Mouse (Mus musculus): ENCODE measurements around the gene Rnf43.

Gene Rnf43

GRCm38 (mm10) chr11:87709513-87710261 is 47.2 kb downstream of the Rnf43 start:
- peak; percentile 6 for DNase-seq (ENCODE audit: low read depth, low spot score)

GRCm38 (mm10) chr11:87710262-87710615 is 47.7 kb downstream of the Rnf43 start:
- no peak for DNase-seq (ENCODE audit: low read depth, low spot score)

GRCm38 (mm10) chr11:87712188-87712587 is 49.7 kb downstream of the Rnf43 start:
- no peak for DNase-seq (ENCODE audit: low read depth, low spot score)

DNA sequence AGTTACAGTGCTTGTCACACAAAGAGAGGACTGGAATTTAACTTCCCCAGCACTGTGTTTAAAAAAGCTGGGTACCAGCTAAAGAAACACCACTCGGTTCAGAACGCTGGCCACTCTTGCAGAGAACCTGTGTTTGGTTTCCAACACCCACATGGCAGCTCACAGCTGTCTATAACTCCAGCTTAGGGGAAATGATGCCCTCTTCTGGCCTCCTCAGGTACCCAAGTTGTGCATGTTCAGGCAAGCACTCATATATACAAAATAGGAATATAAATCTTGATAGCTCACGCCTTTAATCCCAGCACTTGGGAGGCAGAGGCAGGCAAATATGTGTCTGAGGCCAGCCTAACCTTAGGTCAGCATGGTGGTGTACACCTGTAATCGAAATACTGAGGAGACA is 53.5 kb downstream of the Rnf43 start:
- DNase-seq (ENCODE audit: low read depth, low spot score) = no peak

DNA sequence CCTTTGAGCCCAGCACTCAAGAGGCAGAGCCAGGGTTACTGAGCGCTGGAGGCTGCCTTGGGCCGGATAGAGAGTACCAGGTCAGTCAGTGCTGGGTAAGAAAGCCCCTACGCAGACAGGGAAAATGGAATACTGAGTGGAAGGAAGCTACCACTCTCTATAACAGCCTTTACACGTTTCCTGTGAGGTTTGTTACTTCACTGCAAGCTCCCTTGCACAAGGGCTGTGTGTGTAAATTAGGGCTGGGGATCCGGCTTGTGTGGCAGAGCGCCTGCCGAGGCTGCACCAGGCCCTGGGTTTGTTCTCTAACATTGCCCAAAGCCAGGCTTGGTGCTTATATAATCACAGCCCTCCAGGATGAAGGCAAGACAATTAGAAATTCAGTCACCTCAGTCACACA is 57.0 kb downstream of the Rnf43 start:
- no peak for DNase-seq (ENCODE audit: low read depth, low spot score)

DNA sequence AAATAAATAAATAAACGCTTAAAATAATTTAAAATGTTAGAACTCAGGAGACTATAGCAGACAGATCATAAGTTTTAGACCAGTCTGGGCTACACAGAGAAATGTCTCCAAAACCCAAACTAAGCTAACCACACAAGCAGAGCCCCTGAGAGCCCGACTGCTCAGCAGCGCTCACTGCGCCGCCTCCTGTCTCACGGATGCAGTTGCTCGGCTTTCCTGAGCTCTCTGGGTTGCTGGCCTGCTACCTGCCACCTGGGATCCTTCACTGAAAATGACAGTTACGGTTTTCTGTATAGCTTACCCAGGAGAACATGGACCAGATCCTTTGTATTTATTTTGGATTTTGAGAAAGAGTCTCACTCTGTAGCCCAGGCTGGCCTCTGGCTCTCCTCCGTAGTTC is 57.8 kb downstream of the Rnf43 start:
- DNase-seq (ENCODE audit: low read depth, low spot score) = no peak

- no peak for DNase-seq (ENCODE audit: low read depth, low spot score)
These were observed 58.3 kb downstream of the Rnf43 start for GRCm38 (mm10) chr11:87720839-87721238.

GRCm38 (mm10) chr11:87722168-87722567 is 59.6 kb downstream of the Rnf43 start:
- no peak for DNase-seq (ENCODE audit: low read depth, low spot score)

- DNase-seq (ENCODE audit: low read depth, low spot score) = no peak
These were observed 60.4 kb downstream of the Rnf43 start for GRCm38 (mm10) chr11:87722891-87723290.

- no peak for DNase-seq (ENCODE audit: low read depth, low spot score)
These were observed 63.0 kb downstream of the Rnf43 start for GRCm38 (mm10) chr11:87725515-87725914.

GRCm38 (mm10) chr11:87725964-87726562 is 63.5 kb downstream of the Rnf43 start:
- no peak for DNase-seq (ENCODE audit: low read depth, low spot score)

DNA sequence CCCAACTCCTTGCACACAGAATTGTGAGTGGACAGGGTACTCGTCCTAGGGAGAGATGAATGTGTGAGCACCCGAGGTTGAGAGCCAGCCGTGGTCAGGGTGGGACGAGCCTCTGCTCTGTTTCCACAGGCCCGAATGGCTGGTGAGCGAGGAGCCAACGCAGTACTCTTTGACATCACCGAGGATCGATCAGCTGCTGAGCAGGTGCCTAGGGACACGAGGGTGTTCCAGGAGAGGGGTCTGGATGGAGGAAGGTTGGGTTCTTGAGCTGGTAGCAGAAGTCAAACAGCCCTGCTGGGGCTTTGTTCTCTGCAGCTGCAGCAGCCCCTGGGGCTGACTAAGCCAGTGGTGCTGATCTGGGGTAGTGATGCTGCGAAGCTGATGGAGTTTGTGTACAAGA is 64.5 kb downstream of the Rnf43 start:
- DNase-seq (ENCODE audit: low read depth, low spot score) = no peak

- DNase-seq (ENCODE audit: low read depth, low spot score) = no peak
These were observed 64.9 kb downstream of the Rnf43 start for GRCm38 (mm10) chr11:87727471-87727870.

- DNase-seq (ENCODE audit: low read depth, low spot score) = no peak
These were observed 66.5 kb downstream of the Rnf43 start for GRCm38 (mm10) chr11:87728850-87729592.

GRCm38 (mm10) chr11:87729593-87730185 is 67.2 kb downstream of the Rnf43 start:
- no peak for DNase-seq (ENCODE audit: low read depth, low spot score)

DNA sequence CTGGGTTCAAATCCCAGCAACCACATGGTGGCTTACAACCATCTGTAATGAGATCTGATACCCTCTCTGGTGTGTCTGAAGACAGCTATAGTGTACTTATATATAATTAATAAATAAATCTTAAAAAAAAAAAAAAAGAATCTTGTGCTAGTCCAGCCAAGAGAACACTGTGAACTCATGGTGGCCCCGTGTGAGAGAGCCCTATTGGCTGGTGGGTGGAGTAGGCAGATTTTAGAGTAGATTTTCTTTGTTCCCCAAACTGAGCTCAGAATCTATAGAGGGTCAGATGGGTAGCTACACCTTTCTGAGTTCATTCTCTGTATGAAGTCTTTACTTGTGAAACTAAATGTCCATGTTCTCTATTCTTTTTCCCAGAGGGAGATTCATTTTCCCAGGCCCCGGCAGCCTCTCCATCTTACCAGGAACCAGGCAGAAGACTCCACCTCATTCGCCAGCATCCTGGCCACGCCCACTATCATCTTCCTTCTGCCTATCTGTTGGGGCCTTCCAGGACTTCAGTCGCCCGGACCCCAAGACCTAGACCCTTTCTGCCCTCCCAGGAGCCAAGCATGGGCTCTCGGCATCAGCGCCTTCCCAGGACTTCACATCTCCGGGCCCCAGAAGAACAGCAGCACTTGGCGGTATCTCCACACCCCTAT is 68.3 kb downstream of the Rnf43 start:
- DNase-seq (ENCODE audit: low read depth, low spot score) = no peak

DNA sequence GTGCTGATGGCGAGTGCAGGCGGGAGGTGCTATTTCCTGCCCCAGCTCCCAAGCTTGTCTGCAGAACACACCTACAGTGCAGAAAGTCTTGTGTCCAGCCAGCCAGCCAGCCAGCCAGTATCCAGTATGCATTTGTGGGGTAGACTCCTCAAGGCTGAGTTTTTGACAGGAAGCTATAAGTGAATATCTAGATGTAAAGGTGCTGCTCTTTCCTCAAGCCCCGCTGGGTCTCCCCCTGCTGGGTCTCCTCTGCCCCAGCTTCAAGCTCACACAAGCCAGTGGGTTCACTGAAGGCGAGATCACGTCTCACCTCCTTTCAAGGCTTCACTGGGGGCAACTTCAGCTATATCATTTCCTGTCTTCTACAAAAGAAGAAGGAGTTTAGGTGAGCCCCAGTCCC is 71.8 kb downstream of the Rnf43 start:
- no peak for DNase-seq (ENCODE audit: low read depth, low spot score)

DNA sequence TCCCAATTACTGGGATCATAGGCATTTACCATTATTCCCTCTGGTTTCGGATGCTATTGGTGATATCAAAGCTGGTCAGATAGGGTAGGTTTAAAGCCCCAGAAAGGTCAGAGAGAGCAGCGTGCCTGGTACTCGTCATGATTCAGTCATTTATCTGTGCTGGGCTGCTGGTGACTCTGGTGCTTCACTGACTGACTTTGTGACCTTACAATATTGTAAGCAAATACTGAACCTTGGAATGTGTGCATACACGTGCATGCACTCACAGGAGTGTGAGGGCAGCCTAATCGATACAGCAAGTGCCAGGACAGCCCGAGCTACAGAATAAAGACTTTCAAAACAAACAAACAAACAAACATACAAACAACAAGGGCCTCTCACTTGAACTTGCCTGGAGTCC is 73.2 kb downstream of the Rnf43 start:
- no peak for DNase-seq (ENCODE audit: low read depth, low spot score)

- DNase-seq (ENCODE audit: low read depth, low spot score) = peak; percentile 21
These were observed 74.2 kb downstream of the Rnf43 start for GRCm38 (mm10) chr11:87736647-87737134.

- DNase-seq (ENCODE audit: low read depth, low spot score) = peak; percentile 95
These were observed 74.7 kb downstream of the Rnf43 start, which contains the start of gene Supt4a for GRCm38 (mm10) chr11:87737175-87737740. TSS of gene Supt4a (plus strand) at chr11:87737552.

DNA sequence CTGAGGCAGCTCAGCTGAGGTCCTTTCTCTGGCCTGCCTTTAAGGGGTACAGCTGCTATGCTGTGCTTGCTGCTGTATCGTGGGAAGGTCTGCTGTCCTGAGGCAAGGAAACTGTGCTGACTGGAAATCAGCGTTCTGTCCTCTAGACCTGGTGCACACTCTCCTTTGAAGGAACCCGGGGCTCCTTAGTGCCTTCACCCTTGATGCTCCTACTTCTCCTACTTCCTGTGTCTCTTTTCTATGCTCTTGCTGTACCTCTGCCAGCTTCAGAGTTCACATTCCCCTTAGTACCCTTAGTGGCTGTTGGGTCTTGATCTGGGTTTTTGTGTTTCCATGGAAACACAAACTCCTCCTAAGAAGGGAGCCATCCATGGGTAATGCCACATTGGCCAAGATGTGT is 81.2 kb downstream of the Rnf43 start:
- no peak for DNase-seq (ENCODE audit: low read depth, low spot score)

All from retina, postnatal 7 days (tissue).